Mouse (Mus musculus): ENCODE data around the gene Tstd3. TPM values are rescaled to one million over a fixed set of nuclear protein-coding genes. Genes with fewer than 3 reads are reported as not detected.
"Not testable (repeated sequence)": the region's sequence is repeated elsewhere in the genome, so short reads cannot be mapped to it uniquely, and the experiment has no call there.

The Tstd3 gene
- total RNA-seq, 2 experiments from 2014 or later, result 10.8 to 15.1 TPM

DNA sequence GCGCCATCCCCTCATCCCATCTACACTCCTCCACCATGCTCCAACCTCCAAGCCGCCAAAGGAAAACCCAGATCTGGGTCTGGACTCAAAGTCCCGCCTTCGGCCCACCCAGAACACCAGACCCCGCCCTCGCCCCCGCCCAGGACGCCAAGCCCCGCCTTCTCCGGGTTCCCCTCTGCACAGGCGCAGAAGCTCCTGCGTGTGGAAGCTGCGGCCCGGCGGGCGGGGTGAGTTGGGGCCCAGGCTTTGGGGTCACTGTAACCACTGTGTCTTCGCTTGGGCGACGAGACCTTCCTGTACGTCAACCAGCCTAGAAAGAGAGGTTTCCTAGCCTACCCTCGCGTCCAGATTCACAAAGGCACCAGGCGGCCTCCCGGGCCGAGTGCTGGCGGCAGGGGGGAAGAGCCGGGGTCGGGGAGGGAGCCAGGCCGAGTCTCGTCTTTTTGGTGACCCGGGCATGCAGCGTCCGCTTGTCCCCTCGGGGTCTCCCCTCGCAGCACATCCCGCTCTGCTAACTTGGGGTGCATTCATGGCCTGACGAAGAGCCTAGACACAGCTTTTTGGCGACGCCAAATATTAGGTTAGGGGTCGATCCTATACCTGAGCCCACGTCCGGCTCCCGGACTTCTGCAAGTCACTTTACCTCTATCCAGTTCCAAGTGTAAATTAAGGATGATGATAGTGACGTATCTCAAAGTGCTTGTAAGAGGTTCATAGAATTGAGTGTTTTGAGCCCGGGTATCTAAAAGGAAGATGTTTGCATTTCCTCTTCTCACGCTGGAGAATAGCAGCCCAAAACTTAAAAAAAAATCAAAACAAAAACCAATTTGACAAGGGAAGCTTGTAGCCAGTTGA, 9.3 kb upstream of the Tstd3 start:
- H3K27ac ChIP-seq, result peak overlapping the region; percentile 91
- TF ChIP-seq CTCF (IDR thresholded peaks at IDR 0.05), result no peak
- H3K4me3 ChIP-seq, result peak overlapping the region; percentile 99
- peak; percentile 94 for DNase-seq
- intact Hi-C loops (cut with DNase I), result loop anchor here (5.0 kb wide), 1 partner anchor 49 kb away; the partner anchor contains the start of gene Ccnc

DNA sequence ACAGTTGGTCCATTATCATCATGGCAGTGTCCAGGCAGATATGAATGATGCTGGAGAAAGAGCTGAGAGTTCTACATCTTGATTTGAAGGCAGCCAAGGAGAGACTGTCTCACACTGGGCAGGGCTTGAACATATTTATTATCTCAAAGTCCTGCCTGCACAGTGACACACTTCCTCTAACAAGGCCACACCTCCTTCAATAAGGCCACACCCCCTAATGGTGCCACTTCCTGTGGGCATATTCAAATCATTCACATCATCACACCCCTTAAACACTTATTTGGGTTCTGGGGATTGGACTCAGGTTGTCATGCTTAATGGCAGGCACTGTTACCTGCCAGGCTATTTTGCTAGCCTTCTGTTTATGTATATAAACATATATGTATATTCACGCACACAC, 5.3 kb upstream of the Tstd3 start:
- H3K27ac ChIP-seq, result no peak overlapping the region
- TF ChIP-seq CTCF (IDR thresholded peaks at IDR 0.05), result no peak
- no peak overlapping the region for H3K4me3 ChIP-seq
- DNase-seq, result no peak
- intact Hi-C loops (cut with DNase I), result no loop called here

DNA sequence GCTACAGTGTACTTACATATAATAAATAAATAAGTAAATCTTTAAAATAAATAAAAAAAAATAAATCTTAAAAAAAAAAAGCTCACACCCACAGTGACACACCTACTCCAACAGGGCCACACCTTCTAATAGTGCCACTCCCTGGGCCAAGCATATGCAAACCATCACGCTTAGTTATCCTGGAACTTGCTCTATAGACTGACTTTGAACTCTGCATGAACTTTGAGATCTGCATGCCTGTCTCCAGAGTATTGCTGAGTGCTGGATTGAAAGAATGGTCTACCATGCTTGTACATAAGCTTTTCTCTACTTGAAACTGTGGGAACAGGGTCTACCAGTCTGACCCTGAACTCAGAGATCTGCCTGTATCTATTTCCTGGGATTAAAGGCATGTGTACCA, 4.1 kb upstream of the Tstd3 start:
- no peak for DNase-seq
- H3K27ac ChIP-seq, result no peak overlapping the region
- intact Hi-C loops (cut with DNase I), result no loop called here
- no peak overlapping the region for H3K4me3 ChIP-seq
- TF ChIP-seq CTCF (IDR thresholded peaks at IDR 0.05), result no peak

DNA sequence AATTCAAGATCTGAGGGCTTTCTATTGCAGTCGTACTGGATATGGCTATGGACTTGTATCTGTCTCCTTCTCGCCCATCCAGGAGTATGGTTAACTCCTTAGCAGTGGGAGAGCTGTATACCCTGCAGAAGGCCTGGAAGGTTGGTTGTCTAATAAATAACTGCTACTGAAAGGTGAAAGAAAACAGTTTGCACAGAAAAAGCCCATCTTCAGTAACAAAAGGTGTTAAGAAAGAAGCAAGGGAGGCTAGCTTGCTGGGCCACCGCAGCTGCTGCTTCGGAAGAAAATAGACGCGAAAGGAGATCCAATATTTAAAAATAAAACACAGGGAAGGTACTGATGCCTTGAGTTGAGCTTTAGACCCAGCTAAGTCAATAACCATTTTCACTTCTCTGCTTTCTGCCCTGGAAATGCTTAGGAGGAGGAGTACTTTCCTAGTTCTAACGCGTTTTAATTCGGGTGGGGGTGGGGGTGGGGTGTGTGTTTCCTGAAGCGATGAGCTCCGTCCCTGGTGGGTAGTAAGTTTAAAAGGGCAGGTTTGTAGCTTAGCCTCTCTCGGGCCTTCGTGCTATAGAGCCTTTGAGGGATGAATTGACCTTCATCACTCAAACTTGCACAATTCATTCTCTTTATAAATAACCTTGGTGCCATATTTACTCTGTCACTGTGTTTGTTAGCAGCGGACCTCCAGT, 695 bp downstream of the Tstd3 start:
- H3K27ac ChIP-seq, result peak overlapping the region; percentile 83
- no peak for TF ChIP-seq CTCF (IDR thresholded peaks at IDR 0.05)
- no peak for DNase-seq
- peak overlapping the region; percentile 87 for H3K4me3 ChIP-seq
- intact Hi-C loops (cut with DNase I), result loop anchor here (5.0 kb wide), 1 partner anchor 34 kb away; no protein-coding TSS in a partner anchor

DNA sequence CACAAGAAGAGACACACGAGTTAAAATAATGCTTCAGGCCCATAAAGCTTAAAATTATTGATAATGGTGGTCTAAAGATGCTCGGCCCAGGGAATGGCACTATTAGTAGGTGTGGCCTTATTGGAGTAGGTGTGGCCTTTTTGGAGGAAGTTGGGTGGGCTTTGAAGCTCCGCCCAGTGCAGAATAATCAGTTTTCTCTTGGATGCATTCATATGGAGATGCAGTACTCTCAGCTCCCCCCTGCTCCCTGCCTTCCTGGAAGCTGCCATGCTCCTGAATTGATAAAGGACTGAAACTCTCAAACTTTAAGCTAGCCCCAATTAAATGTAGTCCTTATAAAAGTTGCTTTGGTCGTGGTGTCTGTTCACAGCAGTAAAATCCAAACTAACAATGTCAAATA, 3.2 kb downstream of the Tstd3 start:
- intact Hi-C loops (cut with DNase I), result no loop called here
- no peak for DNase-seq
- TF ChIP-seq CTCF (IDR thresholded peaks at IDR 0.05), result no peak
- H3K4me3 ChIP-seq, result no peak overlapping the region
- H3K27ac ChIP-seq, result no peak overlapping the region

DNA sequence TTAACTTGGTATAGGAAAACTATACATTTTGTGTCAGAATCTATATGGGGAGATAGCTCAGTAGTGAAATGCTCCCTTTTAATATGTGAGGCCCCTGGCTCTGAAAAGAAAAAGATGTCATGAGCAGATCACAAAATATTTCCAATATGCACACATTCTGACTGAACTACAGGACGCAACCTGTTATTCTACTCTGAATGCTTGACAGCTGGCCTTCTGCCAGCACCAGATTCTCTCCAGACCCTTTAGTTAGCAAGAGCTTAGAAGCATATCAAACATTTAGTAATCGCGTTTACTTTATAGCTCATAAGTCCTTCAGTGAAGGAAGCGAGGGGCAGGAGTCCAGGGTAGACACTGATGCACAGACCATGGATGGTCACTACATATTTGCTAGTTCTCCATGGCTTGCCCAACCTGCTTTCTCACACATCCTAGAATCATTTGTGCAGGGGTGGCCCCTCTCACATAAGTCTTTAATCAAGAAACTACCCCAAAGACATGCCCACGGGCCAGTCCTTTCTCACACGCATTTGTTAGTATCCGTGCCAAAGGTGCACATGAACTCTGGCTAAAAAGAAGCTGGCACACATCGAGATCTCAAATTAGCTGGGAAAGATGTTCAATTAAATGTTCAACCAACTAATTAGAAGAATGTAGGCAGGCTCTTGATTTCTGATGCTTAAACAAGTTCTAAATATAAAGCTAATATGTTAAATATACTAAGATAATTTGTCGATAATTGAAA, 5.4 kb downstream of the Tstd3 start:
- no peak for DNase-seq
- intact Hi-C loops (cut with DNase I), result no loop called here
- TF ChIP-seq CTCF (IDR thresholded peaks at IDR 0.05), result no peak
- Histone ChIP-seq H3K4me3 (no peak overlapping the region), H3K27ac (no peak overlapping the region)

DNA sequence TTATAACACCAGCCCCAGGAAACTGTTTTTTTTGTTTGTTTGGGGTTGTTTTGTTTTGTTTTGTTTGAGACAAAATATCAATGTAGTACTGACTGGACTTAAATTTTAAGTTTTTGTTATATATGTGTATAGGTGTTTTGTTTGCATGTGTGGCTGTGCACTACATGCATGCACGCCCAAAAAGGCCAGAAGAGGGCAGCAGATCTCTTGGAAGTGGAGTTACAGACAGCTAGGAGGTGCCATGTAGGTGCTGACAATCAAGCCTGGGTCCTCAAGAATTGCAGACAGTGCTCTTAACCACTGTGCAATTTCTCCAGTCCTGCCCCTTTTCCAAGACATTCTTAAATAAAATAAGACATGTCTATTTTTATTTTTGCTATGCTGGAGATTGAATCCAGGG, 8.2 kb downstream of the Tstd3 start:
- intact Hi-C loops (cut with DNase I), result no loop called here
- no peak overlapping the region for H3K4me3 ChIP-seq

DNA sequence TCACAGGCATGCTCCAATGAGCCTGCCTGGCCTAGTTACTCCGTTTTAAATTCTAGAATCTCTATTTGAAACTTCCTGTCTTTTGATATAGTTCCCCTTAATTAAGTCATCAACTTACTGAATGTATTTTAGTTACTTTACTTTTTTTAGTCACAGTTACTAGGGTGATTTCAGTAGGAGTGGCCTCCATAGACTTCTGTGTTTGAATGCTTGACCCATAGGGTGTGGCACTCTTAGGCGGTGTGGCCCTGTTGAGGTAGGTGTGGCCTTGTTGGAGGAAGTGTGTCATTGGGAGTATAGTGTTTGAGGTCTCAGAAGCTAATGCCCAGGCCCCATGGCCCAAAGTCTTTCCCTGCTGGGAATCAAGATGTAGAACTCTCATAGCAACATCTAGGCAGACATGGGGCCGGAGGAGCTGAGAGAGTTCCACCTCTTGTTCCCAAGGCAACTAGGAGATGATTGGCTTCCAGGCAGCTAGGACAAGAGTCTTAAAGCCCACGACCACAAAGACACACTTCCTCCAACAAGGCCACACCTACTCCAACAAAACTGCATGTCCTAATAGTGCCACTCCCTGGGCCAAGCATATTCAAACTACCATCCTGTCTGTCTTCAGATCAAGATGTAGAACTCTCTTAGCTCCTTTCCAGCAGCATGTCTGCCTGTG, 11.8 kb downstream of the Tstd3 start:
- H3K27ac ChIP-seq, result no peak overlapping the region
- TF ChIP-seq CTCF (IDR thresholded peaks at IDR 0.05), result no peak
- H3K4me3 ChIP-seq, result no peak overlapping the region
- intact Hi-C loops (cut with DNase I), result no loop called here
- DNase-seq, result no peak

More for the DNA sequence above, 8.2 kb downstream of the Tstd3 start:
- peak; percentile 11; the same call in 1 of the 2 replicates for TF ChIP-seq CTCF (IDR thresholded peaks at IDR 0.05)
- H3K27ac ChIP-seq, result no peak overlapping the region
- no peak for DNase-seq

DNA sequence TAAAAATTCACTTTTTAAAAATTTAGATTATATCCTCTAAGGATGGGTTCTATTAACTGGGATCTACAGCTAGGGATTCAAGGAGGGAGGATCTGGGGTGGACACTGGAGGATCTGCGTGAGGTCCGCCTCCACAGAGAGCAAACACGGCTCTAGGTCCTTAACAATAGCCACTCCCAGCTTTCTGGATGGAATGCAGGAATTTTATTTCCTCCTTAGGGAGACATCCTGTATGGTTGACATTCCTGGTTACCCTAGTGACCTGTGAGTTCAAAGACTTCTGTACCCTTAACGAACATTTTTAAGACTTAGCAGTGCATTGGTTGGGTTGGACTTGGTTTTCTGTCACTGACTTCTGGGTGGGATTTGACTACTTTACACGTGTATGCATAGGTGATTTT, 21.3 kb downstream of the Tstd3 start:
- H3K4me3 ChIP-seq, result no peak overlapping the region
- TF ChIP-seq CTCF (IDR thresholded peaks at IDR 0.05), result no peak
- no peak for DNase-seq
- intact Hi-C loops (cut with DNase I), result no loop called here
- no peak overlapping the region for H3K27ac ChIP-seq

DNA sequence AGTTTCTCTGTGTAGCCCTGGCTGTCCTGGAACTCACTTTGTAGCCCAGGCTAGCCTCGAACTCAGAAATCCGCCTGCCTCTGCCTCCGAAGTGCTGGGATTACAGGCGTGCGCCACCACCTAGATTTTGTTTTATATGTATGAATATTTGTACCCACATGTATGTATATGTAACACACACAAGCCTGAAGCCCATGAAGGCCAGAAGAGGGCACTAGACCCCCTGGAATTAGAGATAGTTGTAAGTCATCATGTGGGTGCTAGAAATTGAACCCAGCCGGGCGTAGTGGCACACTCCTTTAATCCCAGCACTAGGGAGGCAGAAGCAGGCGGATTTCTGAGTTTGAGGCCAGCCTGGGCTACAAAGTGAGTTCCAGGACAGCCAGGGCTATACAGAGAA, 22.9 kb downstream of the Tstd3 start:
- intact Hi-C loops (cut with DNase I); H3K4me3 ChIP-seq; H3K27ac ChIP-seq; DNase-seq: not testable (repeated sequence)
- TF ChIP-seq CTCF (IDR thresholded peaks at IDR 0.05), result peak; percentile 12; the same call in 1 of the 2 replicates

DNA sequence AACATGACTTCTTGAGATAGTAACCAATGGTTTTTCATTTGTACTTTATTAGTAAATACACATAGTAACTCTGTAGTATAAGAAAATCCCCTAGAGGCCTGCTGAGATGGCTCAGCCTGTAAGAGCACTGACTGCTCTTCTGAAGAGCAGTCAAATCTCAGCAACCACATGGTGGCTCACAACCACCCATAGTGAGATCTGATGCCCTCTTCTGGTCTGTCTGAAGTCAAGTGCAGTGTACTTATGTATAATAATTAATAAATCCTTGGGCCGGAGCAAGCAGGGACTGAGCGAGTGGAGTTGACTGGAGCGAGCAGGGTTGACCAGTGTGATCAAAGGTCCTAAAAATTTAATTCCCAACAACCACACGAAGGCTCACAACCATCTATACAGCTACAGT, 27.8 kb downstream of the Tstd3 start:
- Histone ChIP-seq H3K4me3 (no peak overlapping the region), H3K27ac (no peak overlapping the region)
- no peak for DNase-seq
- peak; percentile 9; the same call in 1 of the 2 replicates for TF ChIP-seq CTCF (IDR thresholded peaks at IDR 0.05)
- intact Hi-C loops (cut with DNase I), result no loop called here

DNA sequence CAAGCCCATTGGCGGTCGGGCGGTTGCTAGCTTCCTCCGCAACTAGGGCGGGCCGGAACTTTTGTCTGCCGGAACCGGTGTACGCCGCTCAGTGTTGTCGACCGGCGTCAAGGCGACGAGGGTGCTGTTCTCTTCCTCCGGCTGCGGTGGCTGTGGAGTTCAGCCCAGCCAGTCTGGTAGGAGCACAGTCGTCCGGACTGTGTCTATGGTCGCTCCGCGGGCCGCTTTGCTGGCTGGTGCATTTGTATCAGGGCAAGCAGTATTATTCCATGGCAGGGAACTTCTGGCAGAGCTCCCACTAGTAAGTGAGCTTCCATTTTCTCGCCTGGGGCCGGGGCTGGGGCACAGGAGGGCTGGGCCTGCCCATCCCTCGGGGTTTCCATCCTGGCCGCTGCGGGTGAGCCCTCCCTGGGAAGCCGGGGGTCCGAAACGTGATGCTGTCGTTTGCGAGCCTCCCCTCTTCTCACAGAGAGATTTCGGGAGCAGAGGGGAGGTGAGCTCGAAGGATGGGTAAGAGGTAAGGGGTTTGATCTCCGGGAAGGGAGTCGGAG, 39.3 kb downstream of the Tstd3 start, which contains the start of gene Ccnc:
TSS of gene Ccnc (plus strand) at position 87 of the 551 bp plus-strand sequence.
- no peak for TF ChIP-seq CTCF (IDR thresholded peaks at IDR 0.05)
- DNase-seq, result peak; percentile 95
- peak within 1 kb of the TSS; percentile 86 for H3K4me3 ChIP-seq
- intact Hi-C loops (cut with DNase I), result loop anchor here (2.0 to 5.0 kb wide), 2 partner anchors 50 to 87 kb away; no protein-coding TSS in a partner anchor
- peak within 1 kb of the TSS; percentile 88 for H3K27ac ChIP-seq

Data from gastrocnemius, adult 2 months (tissue).